Mouse (Mus musculus) G1E (cell line): ENCODE results near the gene Lmbr1. TPM values are rescaled to one million over a fixed set of nuclear protein-coding genes. Genes with fewer than 3 reads are reported as not detected.

Experiments
- ATAC-seq: 2 replicates; pipeline ENCODE4 v1.8.0; 2016; ENCODE audit warnings: mild to moderate bottlenecking; ENCODE audit not compliant: insufficient number of reproducible peaks, poor library complexity, low FRiP score, severe bottlenecking; ENCODE audit errors: extremely low read depth
- DNase-seq: peaks from one replicate; pipeline ENCODE4 v3.0.0; 2012; ENCODE audit warnings: low spot score
- H3K27me3 ChIP-seq: 2 replicates; pipeline ENCODE4 v1.6.1; 2012; ENCODE audit warnings: mild to moderate bottlenecking, low read length, inconsistent platforms; ENCODE audit not compliant: insufficient read depth
- H3K36me3 ChIP-seq: replicated peaks from 2 replicates; pipeline ENCODE3; 2012; ENCODE audit warnings: mild to moderate bottlenecking, inconsistent platforms
- H3K4me1 ChIP-seq: 2 replicates; pipeline ENCODE4 v1.6.1; 2012; ENCODE audit warnings: low read depth, low read length, inconsistent platforms, mixed read lengths; ENCODE audit not compliant: insufficient read depth
- H3K4me3 ChIP-seq: 2 replicates; pipeline ENCODE4 v1.5.1; 2012; ENCODE audit warnings: low read depth, mild to moderate bottlenecking, inconsistent platforms, low read length, moderate library complexity, mixed read lengths
- H3K9me3 ChIP-seq: replicated peaks from 2 replicates; pipeline ENCODE4 v1.6.1; 2012; ENCODE audit warnings: inconsistent platforms
- CTCF ChIP-seq: IDR thresholded peaks from 2 replicates; pipeline ENCODE4 v1.5.1; 2012; ENCODE audit warnings: low read depth, low read length, inconsistent platforms, mixed read lengths
- GATA1 ChIP-seq: IDR thresholded peaks from 2 replicates; pipeline ENCODE4 v1.6.1; 2012; ENCODE audit warnings: borderline replicate concordance, low read length, inconsistent platforms, mixed read lengths
- GATA2 ChIP-seq: IDR thresholded peaks from 2 replicates; pipeline ENCODE4 v1.6.1; 2012; ENCODE audit warnings: low read depth, low read length, inconsistent platforms, borderline replicate concordance
- POLR2AphosphoS5 ChIP-seq: IDR thresholded peaks from 2 replicates; pipeline ENCODE4 v1.6.1; 2012; ENCODE audit warnings: low read depth, low read length, inconsistent platforms; ENCODE audit not compliant: insufficient replicate concordance
- TAL1 ChIP-seq: conservative IDR thresholded peaks from 2 replicates; pipeline ENCODE4 v1.6.1; 2012; ENCODE audit warnings: low read depth, low read length, inconsistent platforms, mixed read lengths
- polyA plus RNA-seq: library from polyadenylated mRNA; stranded (reverse); fragments of >175 nt; gene quantifications from 2 replicates; pipeline ENCODE4 v1.2.3, GENCODE M21; 2012
- total RNA-seq, 2 experiments: library from RNA; stranded (forward) in 1 of 2; stranded (reverse) in 1 of 2; fragments of 200-1000 nt in 1 of 2; fragments of >200 nt in 1 of 2; fragmentation: Nextera tagmentation in 1 of 2; gene quantifications; 2 replicates each; pipeline ENCODE4 v1.2.3; 2014 to 2017

Gene Lmbr1
- total and polyA plus RNA-seq, 3 experiments = 2.4 to 10.0 (median 10.0) TPM

GRCm38 (mm10) chr5:29388181-29388943 lies 10.2 kb upstream of the Lmbr1 start:
- no peaks in the 10 kb centered on the region for H3K36me3 ChIP-seq
- ATAC-seq (no peak), DNase-seq (no peak)
- peaks cover 28% of the 10 kb centered on the region for H3K27me3 ChIP-seq
- H3K9me3 ChIP-seq = no peaks in the 10 kb centered on the region
- H3K4me1 ChIP-seq = no peaks in the 10 kb centered on the region; the same call in 1 of the 2 replicates
- no peak overlapping the region for H3K4me3 ChIP-seq
- TF ChIP-seq CTCF (no peak), TAL1 (no peak), POLR2AphosphoS5 (no peak), GATA2 (no peak), GATA1 (no peak)

- H3K36me3 ChIP-seq = no peaks in the 10 kb centered on the region
- H3K4me1 ChIP-seq = no peaks in the 10 kb centered on the region; the same call in 1 of the 2 replicates
- TF ChIP-seq POLR2AphosphoS5 (no peak), GATA2 (no peak), GATA1 (no peak), TAL1 (no peak), CTCF (no peak)
- H3K9me3 ChIP-seq = no peaks in the 10 kb centered on the region
- peaks cover 25% of the 10 kb centered on the region for H3K27me3 ChIP-seq
- H3K4me3 ChIP-seq = no peak overlapping the region
- no peak for ATAC-seq
- DNase-seq = no peak
Measured at GRCm38 (mm10) chr5:29387591-29387990, 9.4 kb upstream of the Lmbr1 start.

- Histone ChIP-seq H3K4me1 (peaks cover 24% of the 10 kb centered on the region), H3K4me3 (no peak overlapping the region), H3K27me3 (peaks cover 16% of the 10 kb centered on the region), H3K36me3 (no peaks in the 10 kb centered on the region), H3K9me3 (no peaks in the 10 kb centered on the region)
- DNase-seq = no peak
- no peak for TF ChIP-seq GATA1
- no peak for ATAC-seq
Measured at GRCm38 (mm10) chr5:29382776-29383175, 4.6 kb upstream of the Lmbr1 start.

- TF ChIP-seq TAL1 = no peak
- TF ChIP-seq GATA2 = no peak
- no peak for TF ChIP-seq CTCF
Measured at GRCm38 (mm10) chr5:29380091-29380490, 1.9 kb upstream of the Lmbr1 start.

GRCm38 (mm10) chr5:29377590-29378297 lies 446 bp downstream of the Lmbr1 start:
- H3K4me3 ChIP-seq = peak overlapping the region; percentile 94
- no peaks in the 10 kb centered on the region for H3K9me3 ChIP-seq
- DNase-seq (peak; percentile 11), ATAC-seq (no peak; the same call in 1 of the 2 replicates)
- H3K27me3 ChIP-seq = no peaks in the 10 kb centered on the region
- TF ChIP-seq POLR2AphosphoS5 (no peak), GATA1 (no peak), CTCF (no peak), TAL1 (no peak)
- peaks cover 9% of the 10 kb centered on the region for H3K36me3 ChIP-seq
- H3K4me1 ChIP-seq = peaks cover 35% of the 10 kb centered on the region

More at GRCm38 (mm10) chr5:29380091-29380490, 1.9 kb upstream of the Lmbr1 start:
- no peak overlapping the region; the same call in 1 of the 2 replicates for H3K4me3 ChIP-seq
- peaks cover 35% of the 10 kb centered on the region for H3K4me1 ChIP-seq
- H3K27me3 ChIP-seq = peaks cover 4% of the 10 kb centered on the region; the same call in 1 of the 2 replicates
- no peaks in the 10 kb centered on the region for H3K9me3 ChIP-seq
- ATAC-seq = no peak
- no peaks in the 10 kb centered on the region for H3K36me3 ChIP-seq
- DNase-seq = no peak

- Histone ChIP-seq H3K9me3 (no peaks in the 10 kb centered on the region), H3K36me3 (peaks cover 55% of the 10 kb centered on the region), H3K4me1 (no peaks in the 10 kb centered on the region), H3K4me3 (no peak overlapping the region), H3K27me3 (no peaks in the 10 kb centered on the region)
- ATAC-seq = no peak
- no peak for TF ChIP-seq POLR2AphosphoS5
- TF ChIP-seq CTCF = no peak
- TF ChIP-seq TAL1 = no peak
- no peak for TF ChIP-seq GATA2
- no peak for TF ChIP-seq GATA1
- DNase-seq = no peak
Measured at GRCm38 (mm10) chr5:29363511-29363910, 14.7 kb downstream of the Lmbr1 start.
